ENCODE assay signal across 7 mouse cellular contexts in the genomic region with DNA sequence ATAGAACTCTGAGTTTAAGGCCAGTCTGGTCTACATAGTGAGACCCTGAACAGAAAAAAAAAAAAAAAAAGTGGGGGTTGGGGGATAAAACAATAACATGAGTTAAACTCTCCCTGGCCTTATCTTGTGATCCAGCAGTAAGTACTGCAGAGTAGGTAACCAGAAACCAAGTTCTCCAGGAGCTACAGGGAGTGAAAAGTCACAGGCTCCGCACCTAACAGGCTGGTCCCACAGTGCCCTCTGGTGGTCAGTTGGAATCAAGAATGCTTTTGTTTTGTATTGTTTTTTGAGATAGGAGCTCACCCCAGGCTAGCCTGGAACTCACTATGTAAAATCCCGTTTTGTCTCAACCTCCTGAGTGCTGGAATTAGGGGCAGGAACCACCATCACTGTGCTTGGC. TPM values are rescaled to one million over a fixed set of nuclear protein-coding genes. Genes with fewer than 3 reads are reported as not detected.
DNase-seq lines count a peak whose midpoint lies in the region; ATAC-seq and TF ChIP-seq lines count a peak whose summit lies in the region.

No protein-coding gene starts in this region.

- H3K9ac ChIP-seq in embryonic facial prominence, embryonic 14.5 days (ENCODE audit: low read depth, low read length), result no peak overlapping the region

- peak; percentile 49; the same call in 1 of the 2 replicates for ATAC-seq in G1E (ENCODE audit: extremely low read depth, insufficient number of reproducible peaks, low FRiP score, poor library complexity, severe bottlenecking)
- ATAC-seq in embryonic facial prominence, embryonic 14.5 days (ENCODE audit: low read depth), result peak; percentile 70; the same call in 1 of the 2 replicates

- DNase-seq in G1E (ENCODE audit: low spot score), result no peak
- peak; percentile 11 to 25 for DNase-seq in adrenal gland, postnatal 4 days (ENCODE audit: low spot score in 2 of 2)
- peak; percentile 90 for DNase-seq in embryonic facial prominence, embryonic 14.5 days (ENCODE audit: low spot score)
- peak; percentile 79 for DNase-seq in hindbrain, embryonic 10.5 days (ENCODE audit: low spot score)
- DNase-seq in layer of hippocampus, adult 9-11 months, result peak; percentile 38
- peak; percentile 82 for DNase-seq in lung, postnatal 10 days
- peak; percentile 73 to 77 for DNase-seq in right cerebral cortex, adult 2 months (ENCODE audit: low spot score in 2 of 2)

- no peak overlapping the region for H3K4me2 ChIP-seq in embryonic facial prominence, embryonic 14.5 days (ENCODE audit: low read depth, low read length)

- H3K4me1 ChIP-seq in G1E (ENCODE audit: insufficient read depth, low read depth, low read length), result no peaks in the 10 kb centered on the region
- H3K4me1 ChIP-seq in embryonic facial prominence, embryonic 14.5 days (ENCODE audit: control insufficient read depth, insufficient read depth, low read length), result 0 out of 2 replicates have a peak, but pooled peaks cover 3% of the 10 kb centered on the region
- H3K4me1 ChIP-seq in hindbrain, embryonic 10.5 days (replicated peaks), result 0 out of 2 replicates have a peak, but pooled peaks cover 3% of the 10 kb centered on the region

- H3K4me3 ChIP-seq in G1E (ENCODE audit: low read depth, low read length), result no peak overlapping the region
- H3K4me3 ChIP-seq in embryonic facial prominence, embryonic 14.5 days (ENCODE audit: low read depth, low read length), result no peak overlapping the region
- H3K4me3 ChIP-seq in hindbrain, embryonic 10.5 days, result no peak overlapping the region

- TF ChIP-seq CTCF in G1E (IDR thresholded peaks at IDR 0.05; ENCODE audit: low read depth, low read length), result peak; percentile 39

- WGBS in embryonic facial prominence, embryonic 14.5 days, result 0% methylated on average over 2 of the region's 2 CpGs
- WGBS in hindbrain, embryonic 10.5 days, result 3% methylated on average over 2 of the region's 2 CpGs

- no peaks in the 10 kb centered on the region for H3K9me3 ChIP-seq in G1E (replicated peaks)
- H3K9me3 ChIP-seq in embryonic facial prominence, embryonic 14.5 days (ENCODE audit: control insufficient read depth, low read length), result no peaks in the 10 kb centered on the region
- H3K9me3 ChIP-seq in hindbrain, embryonic 10.5 days, result no peaks in the 10 kb centered on the region

- H3K27ac ChIP-seq in embryonic facial prominence, embryonic 14.5 days (replicated peaks; ENCODE audit: low read depth, low read length), result peak overlapping the region; percentile 70; the same call in 1 of the 2 replicates
- H3K27ac ChIP-seq in hindbrain, embryonic 10.5 days, result no peak overlapping the region

- H3K27me3 ChIP-seq in G1E (ENCODE audit: insufficient read depth, low read length), result peaks cover 9% of the 10 kb centered on the region
- H3K27me3 ChIP-seq in embryonic facial prominence, embryonic 14.5 days (replicated peaks; ENCODE audit: control insufficient read depth, insufficient read depth, low read length), result no peaks in the 10 kb centered on the region
- no peaks in the 10 kb centered on the region for H3K27me3 ChIP-seq in hindbrain, embryonic 10.5 days (ENCODE audit: insufficient read depth, poor library complexity, severe bottlenecking)

- H3K36me3 ChIP-seq in G1E (replicated peaks), result peaks cover 2% of the 10 kb centered on the region
- no peaks in the 10 kb centered on the region for H3K36me3 ChIP-seq in embryonic facial prominence, embryonic 14.5 days (ENCODE audit: control insufficient read depth, insufficient read depth, low read length)
- no peaks in the 10 kb centered on the region for H3K36me3 ChIP-seq in hindbrain, embryonic 10.5 days

RNA-seq across cellular contexts. Expression of gene Lsm5, which starts 13.3 kb away (rescaled TPM):
- total RNA-seq in G1E (2014; fragmentation: Nextera tagmentation), result 23.9 and 27.0 TPM in 2 replicates
- total RNA-seq in G1E (2017), result 190 and 193 TPM in 2 replicates
- polyA plus RNA-seq in G1E (2012), result 0.57 and 1.7 TPM in 2 replicates
- 10 to 100 TPM; 45.7 to 51.9 TPM for total RNA-seq in adrenal gland, postnatal 4 days (2021)
- 122 and 133 TPM in 2 replicates for polyA plus RNA-seq in embryonic facial prominence, embryonic 14.5 days (2014; fragmentation: Nextera tagmentation; extraction: Ambion mirVana)
- polyA plus RNA-seq in hindbrain, embryonic 10.5 days (2016; fragmentation: Nextera tagmentation; extraction: Ambion mirVana), result 188 and 197 TPM in 2 replicates

RNA-seq across cellular contexts. Expression of gene Avl9, which starts 23.5 kb away (rescaled TPM):
- total RNA-seq in G1E (2014; fragmentation: Nextera tagmentation) (35.0 and 38.1 TPM in 2 replicates), G1E (2017) (42.3 and 44.5 TPM in 2 replicates)
- 7.6 and 7.7 TPM in 2 replicates for polyA plus RNA-seq in G1E (2012)
- 10 to 100 TPM; 27.7 to 32.6 TPM for total RNA-seq in adrenal gland, postnatal 4 days (2021)
- 13.1 and 14.6 TPM in 2 replicates for polyA plus RNA-seq in embryonic facial prominence, embryonic 14.5 days (2014; fragmentation: Nextera tagmentation; extraction: Ambion mirVana)
- 15.4 and 19.0 TPM in 2 replicates for polyA plus RNA-seq in hindbrain, embryonic 10.5 days (2016; fragmentation: Nextera tagmentation; extraction: Ambion mirVana)

Comparison
In these comparisons a context has a peak if more than half of its experiments do, and no peak if none do; other contexts are left out.
1. RNA of gene Lsm5, which starts 13.3 kb away (polyA plus RNA-seq): 188 to 197 TPM in hindbrain, embryonic 10.5 days and 122 to 133 TPM in embryonic facial prominence, embryonic 14.5 days; 0.57 to 1.7 TPM in G1E; every median in the first group is over 10 times any median in the second.